Mouse (Mus musculus) intestine, embryonic 15.5 days (tissue): Measurements from ENCODE around the gene Rac3. TPM values are rescaled to one million over a fixed set of nuclear protein-coding genes. Genes with fewer than 3 reads are reported as not detected.

Source experiments
- ATAC-seq: fragments of 200-750 bp; cut with Nextera tagmentation; 2 replicates; pipeline ENCODE4 v1.8.0; 2017; ENCODE audit warnings: moderate TSS enrichment, moderate library complexity
- H3K27ac ChIP-seq: fragments of 300-500 bp; sonication (generic); 2 replicates; pipeline ENCODE4 v1.5.1; 2015; ENCODE audit warnings: mild to moderate bottlenecking, inconsistent platforms
- H3K27me3 ChIP-seq: fragments of 300-500 bp; sonication (generic); replicated peaks from 2 replicates; pipeline ENCODE4 v1.6.1; 2015; ENCODE audit warnings: inconsistent platforms
- H3K36me3 ChIP-seq: fragments of 300-500 bp; sonication (generic); 2 replicates; pipeline ENCODE4 v1.6.1; 2015; ENCODE audit warnings: inconsistent platforms
- H3K4me1 ChIP-seq: fragments of 300-500 bp; sonication (generic); replicated peaks from 2 replicates; pipeline ENCODE4 v1.6.1; 2015; ENCODE audit warnings: inconsistent platforms
- H3K4me2 ChIP-seq: fragments of 300-500 bp; sonication (generic); replicated peaks from 2 replicates; pipeline ENCODE4 v1.6.1; 2015; ENCODE audit warnings: mild to moderate bottlenecking, inconsistent platforms
- H3K4me3 ChIP-seq: fragments of 300-500 bp; sonication (generic); replicated peaks from 2 replicates; pipeline ENCODE4 v1.5.1; 2015; ENCODE audit warnings: inconsistent platforms
- H3K9ac ChIP-seq: fragments of 300-500 bp; sonication (generic); 2 replicates; pipeline ENCODE4 v1.6.1; 2015; ENCODE audit warnings: inconsistent platforms
- H3K9me3 ChIP-seq: fragments of 300-500 bp; sonication (generic); 2 replicates; pipeline ENCODE4 v1.6.1; 2016; ENCODE audit warnings: inconsistent platforms
- WGBS: fragments of 180-500 bp; shearing (Covaris S2); methylation state at CpG from one replicate; pipeline ENCODE4 v1.1.7; 2015; 5-methylcytosine and 5-hydroxymethylcytosine counted together
- polyA plus RNA-seq: library from polyadenylated mRNA; unstranded; fragments of >200 nt; fragmentation: Nextera tagmentation; extraction: Ambion mirVana; gene quantifications from 2 replicates; pipeline ENCODE4 v1.2.1, GENCODE M21; 2015

The Rac3 gene
- polyA plus RNA-seq, 1 experiment from 2014 or later: 35.8 TPM

- no peaks in the 10 kb centered on the region for H3K9me3 ChIP-seq
- H3K4me1 ChIP-seq: peaks cover 61% of the 10 kb centered on the region
- 43% methylated on average over 5 of the region's 5 CpGs for WGBS
- H3K27me3 ChIP-seq: no peaks in the 10 kb centered on the region
- 0 out of 2 replicates have a peak overlapping the region, but pooled peaks have one; percentile 13 for H3K27ac ChIP-seq
- no peak for ATAC-seq
- no peak overlapping the region for H3K4me3 ChIP-seq
- H3K36me3 ChIP-seq: peaks cover 12% of the 10 kb centered on the region; the same call in 1 of the 2 replicates
- H3K9ac ChIP-seq: no peak overlapping the region
- no peak overlapping the region for H3K4me2 ChIP-seq
Observed at GRCm38 (mm10) chr11:120707969-120708368, 13.3 kb upstream of the Rac3 start.

DNA sequence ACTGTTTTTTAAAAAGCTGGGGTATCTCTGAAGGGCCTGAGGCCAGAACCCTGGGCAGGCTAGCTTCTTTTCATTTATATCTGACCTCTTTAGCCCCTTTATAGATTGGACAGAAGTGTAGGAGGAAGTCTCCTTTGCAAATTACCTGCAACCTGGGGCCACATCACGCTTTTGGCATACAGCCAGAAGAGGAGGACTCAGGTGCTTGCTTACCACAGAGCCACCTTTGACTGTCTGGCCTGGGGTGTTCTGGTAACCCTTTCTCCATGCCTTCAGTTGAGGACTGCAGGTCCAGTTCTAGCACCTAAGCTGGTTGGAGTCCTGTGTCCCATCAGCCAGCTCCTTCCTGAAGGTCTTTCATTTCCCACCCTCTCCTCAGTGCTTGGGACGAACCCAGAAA, 11.7 kb upstream of the Rac3 start:
- ATAC-seq: no peak
- Histone ChIP-seq H3K4me1 (peaks cover 56% of the 10 kb centered on the region), H3K36me3 (peaks cover 7% of the 10 kb centered on the region; the same call in 1 of the 2 replicates), H3K27me3 (no peaks in the 10 kb centered on the region), H3K9ac (no peak overlapping the region), H3K9me3 (no peaks in the 10 kb centered on the region), H3K4me2 (no peak overlapping the region), H3K4me3 (no peak overlapping the region), H3K27ac (peak overlapping the region; percentile 68)
- WGBS: 69% methylated on average over 2 of the region's 2 CpGs

- no peak for ATAC-seq
- WGBS: 44% methylated on average over 5 of the region's 5 CpGs
- Histone ChIP-seq H3K9me3 (no peaks in the 10 kb centered on the region), H3K36me3 (peaks cover 12% of the 10 kb centered on the region; the same call in 1 of the 2 replicates), H3K4me3 (no peak overlapping the region), H3K9ac (no peak overlapping the region), H3K4me2 (no peak overlapping the region), H3K4me1 (peaks cover 54% of the 10 kb centered on the region), H3K27me3 (no peaks in the 10 kb centered on the region), H3K27ac (no peak overlapping the region)
Observed at GRCm38 (mm10) chr11:120710672-120711071, 10.6 kb upstream of the Rac3 start.

DNA sequence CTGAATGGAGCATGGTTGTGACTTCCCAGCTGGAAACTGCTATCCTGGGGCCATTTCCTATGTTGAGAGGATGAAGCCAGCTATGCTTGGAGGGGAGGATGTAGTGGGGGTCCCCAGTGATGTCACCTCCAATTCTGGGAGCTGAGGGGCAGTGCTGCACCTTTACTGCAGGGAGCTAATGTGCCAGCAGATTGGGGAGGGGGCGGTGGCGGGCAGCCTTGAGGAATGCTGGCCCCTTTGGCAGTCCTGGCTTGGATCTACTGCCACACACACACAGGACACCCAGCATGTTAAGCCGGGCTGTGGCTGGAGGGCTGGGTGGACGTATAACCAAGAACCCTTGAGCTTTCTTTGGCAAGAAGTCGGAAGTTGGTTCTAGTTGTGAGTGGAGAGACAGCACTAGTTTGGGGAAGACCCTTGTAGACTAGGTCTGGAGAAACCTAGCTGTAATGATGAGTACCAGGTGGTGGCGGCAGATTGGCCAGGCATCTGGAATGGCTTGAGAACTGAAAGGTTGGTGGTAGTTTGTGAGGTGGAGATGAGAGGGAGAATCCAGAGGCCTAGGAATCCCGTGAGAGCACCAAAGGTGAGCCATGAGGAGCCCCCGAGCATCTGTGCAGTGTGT, 9.2 kb upstream of the Rac3 start:
- Histone ChIP-seq H3K27me3 (no peaks in the 10 kb centered on the region), H3K9me3 (no peaks in the 10 kb centered on the region), H3K4me1 (peaks cover 45% of the 10 kb centered on the region), H3K27ac (no peak overlapping the region), H3K9ac (peak overlapping the region; percentile 70; the same call in 1 of the 2 replicates), H3K36me3 (peaks cover 20% of the 10 kb centered on the region), H3K4me2 (peak overlapping the region; percentile 93), H3K4me3 (no peak overlapping the region)
- 62% methylated on average over 8 of the region's 8 CpGs for WGBS
- ATAC-seq: no peak

DNA sequence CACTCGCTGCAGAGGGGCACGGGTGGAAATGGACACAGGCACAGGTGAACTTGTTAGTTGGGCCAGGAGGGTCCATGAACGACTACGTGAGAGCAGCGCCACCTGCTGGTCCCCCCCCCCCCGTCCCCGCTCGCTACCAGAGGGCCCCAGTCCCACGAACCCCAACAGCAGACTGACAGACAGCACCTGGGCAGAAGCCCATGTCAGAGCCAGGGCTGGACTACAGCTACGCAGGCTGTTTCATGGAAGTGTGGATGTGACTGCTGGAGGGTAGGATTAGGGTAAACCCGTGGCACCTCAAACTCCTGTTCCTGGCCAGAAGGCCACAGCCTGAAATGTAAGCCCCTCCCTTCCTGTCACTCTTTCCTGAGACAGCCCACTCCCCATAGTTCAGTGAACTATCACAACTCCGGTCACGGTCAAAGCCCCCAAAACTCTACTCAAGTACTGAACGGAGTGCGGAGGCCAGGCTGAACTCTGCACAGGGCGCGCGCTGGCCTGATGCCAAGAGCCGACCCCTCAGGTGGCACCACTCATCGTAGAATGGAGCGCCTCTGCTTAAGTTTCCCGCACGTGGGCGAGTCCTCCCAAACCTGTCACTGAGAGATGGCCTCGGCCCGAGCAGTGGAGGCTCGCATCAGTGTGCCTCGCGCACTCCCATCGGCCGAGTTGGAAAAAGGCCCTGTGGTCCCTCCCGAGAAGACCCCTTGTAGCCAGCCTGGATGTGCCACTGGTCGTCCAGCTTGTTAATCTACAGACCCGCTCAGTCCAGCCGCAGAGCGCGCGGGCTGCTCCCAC, 8.3 kb upstream of the Rac3 start:
- peak; percentile 38 for ATAC-seq
- H3K4me2 ChIP-seq: peak overlapping the region; percentile 93
- under 1% methylated on average over 37 of the region's 38 CpGs for WGBS
- no peaks in the 10 kb centered on the region for H3K9me3 ChIP-seq
- peak overlapping the region; percentile 72 for H3K27ac ChIP-seq
- H3K4me1 ChIP-seq: peaks cover 39% of the 10 kb centered on the region
- H3K9ac ChIP-seq: peak overlapping the region; percentile 70
- peak overlapping the region; percentile 70 for H3K4me3 ChIP-seq
- H3K27me3 ChIP-seq: no peaks in the 10 kb centered on the region
- peaks cover 29% of the 10 kb centered on the region for H3K36me3 ChIP-seq

- Histone ChIP-seq H3K4me2 (peak within 1 kb of the TSS; percentile 93), H3K36me3 (peaks cover 38% of the 10 kb centered on the region), H3K9ac (peak within 1 kb of the TSS; percentile 70), H3K27me3 (no peaks in the 10 kb centered on the region), H3K27ac (peak within 1 kb of the TSS; percentile 72), H3K9me3 (no peaks in the 10 kb centered on the region), H3K4me1 (peaks cover 32% of the 10 kb centered on the region), H3K4me3 (peak within 1 kb of the TSS; percentile 70)
- peak; percentile 96 for ATAC-seq
- WGBS: 1% methylated on average over 53 of the region's 53 CpGs
Observed at GRCm38 (mm10) chr11:120713580-120714518, 7.4 kb upstream of the Rac3 start, which contains the start of the genes Cenpx and Lrrc45. Cenpx (minus strand) TSS chr11:120713738. Lrrc45 (plus strand) TSS chr11:120713925.

DNA sequence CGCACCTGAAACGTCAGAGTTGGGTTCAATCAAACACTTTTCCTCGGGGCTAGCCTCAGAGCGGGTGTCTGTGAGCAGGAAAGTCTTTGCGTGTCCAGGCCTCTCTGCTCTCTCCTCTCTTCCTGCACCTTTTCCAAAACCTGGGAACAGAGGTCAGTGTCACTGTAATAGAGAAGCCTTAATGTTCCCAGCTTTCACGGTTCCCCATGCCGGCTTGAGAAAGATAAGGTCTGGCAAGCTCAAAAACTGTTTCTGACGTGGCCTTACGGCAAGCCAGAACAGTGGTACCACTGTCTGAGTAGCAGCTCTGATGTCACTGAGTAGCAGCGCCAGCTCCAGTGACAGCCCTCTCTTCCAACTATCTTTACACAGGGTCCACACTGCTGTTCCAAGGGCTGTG, 6.7 kb upstream of the Rac3 start:
- ATAC-seq: no peak

GRCm38 (mm10) chr11:120715131-120715530, 6.1 kb upstream of the Rac3 start:
- Histone ChIP-seq H3K4me3 (no peak overlapping the region), H3K36me3 (peaks cover 38% of the 10 kb centered on the region), H3K27me3 (no peaks in the 10 kb centered on the region), H3K27ac (no peak overlapping the region), H3K4me2 (peak overlapping the region; percentile 93), H3K9ac (peak overlapping the region; percentile 61), H3K4me1 (peaks cover 25% of the 10 kb centered on the region), H3K9me3 (no peaks in the 10 kb centered on the region)
- no peak for ATAC-seq
- 89% methylated on average over 9 of the region's 9 CpGs for WGBS

More for the DNA sequence above, 6.7 kb upstream of the Rac3 start:
- WGBS: 40% methylated on average over 10 of the region's 10 CpGs
- peak overlapping the region; percentile 61 for H3K9ac ChIP-seq
- peak overlapping the region; percentile 93 for H3K4me2 ChIP-seq
- no peaks in the 10 kb centered on the region for H3K27me3 ChIP-seq
- no peak overlapping the region for H3K27ac ChIP-seq
- peaks cover 38% of the 10 kb centered on the region for H3K36me3 ChIP-seq
- peak overlapping the region; percentile 70 for H3K4me3 ChIP-seq
- H3K4me1 ChIP-seq: peaks cover 29% of the 10 kb centered on the region
- H3K9me3 ChIP-seq: no peaks in the 10 kb centered on the region

- H3K4me2 ChIP-seq: no peak overlapping the region
- no peak overlapping the region for H3K27ac ChIP-seq
- H3K4me3 ChIP-seq: no peak overlapping the region
- WGBS: 86% methylated on average over 9 of the region's 9 CpGs
- H3K27me3 ChIP-seq: no peaks in the 10 kb centered on the region
- no peaks in the 10 kb centered on the region for H3K9me3 ChIP-seq
- peaks cover 29% of the 10 kb centered on the region for H3K4me1 ChIP-seq
- no peak for ATAC-seq
- peaks cover 34% of the 10 kb centered on the region for H3K36me3 ChIP-seq
- H3K9ac ChIP-seq: no peak overlapping the region
Observed at GRCm38 (mm10) chr11:120719242-120719641, 2.0 kb upstream of the Rac3 start.

GRCm38 (mm10) chr11:120719841-120720376, 1.4 kb upstream of the Rac3 start:
- H3K27me3 ChIP-seq: no peaks in the 10 kb centered on the region
- peaks cover 34% of the 10 kb centered on the region for H3K36me3 ChIP-seq
- ATAC-seq: no peak
- no peak overlapping the region for H3K9ac ChIP-seq
- 91% methylated on average over 13 of the region's 13 CpGs for WGBS
- H3K27ac ChIP-seq: no peak overlapping the region
- no peak overlapping the region for H3K4me2 ChIP-seq
- no peak overlapping the region for H3K4me3 ChIP-seq
- peaks cover 22% of the 10 kb centered on the region for H3K4me1 ChIP-seq
- no peaks in the 10 kb centered on the region for H3K9me3 ChIP-seq

GRCm38 (mm10) chr11:120720450-120720849, 820 bp upstream of the Rac3 start:
- H3K27ac ChIP-seq: no peak overlapping the region
- peaks cover 18% of the 10 kb centered on the region for H3K4me1 ChIP-seq

More at GRCm38 (mm10) chr11:120720450-120720849, 820 bp upstream of the Rac3 start:
- no peaks in the 10 kb centered on the region for H3K27me3 ChIP-seq
- peak overlapping the region; percentile 98 for H3K4me2 ChIP-seq
- peak overlapping the region; percentile 58 for H3K4me3 ChIP-seq
- 11% methylated on average over 17 of the region's 17 CpGs for WGBS
- peaks cover 31% of the 10 kb centered on the region for H3K36me3 ChIP-seq
- ATAC-seq: peak; percentile 29
- no peaks in the 10 kb centered on the region for H3K9me3 ChIP-seq
- H3K9ac ChIP-seq: peak overlapping the region; percentile 73; the same call in 1 of the 2 replicates
